Mouse (Mus musculus): ENCODE results near the gene Baiap2. TPM values are rescaled to one million over a fixed set of nuclear protein-coding genes. Genes with fewer than 3 reads are reported as not detected.
A peak's percentile ranks its signal among the peaks of the same experiment; 100 is the strongest.

The Baiap2 gene
- polyA plus RNA-seq (2014; fragmentation: Nextera tagmentation; extraction: Ambion mirVana) = 11.0 and 11.2 TPM in 2 replicates

DNA sequence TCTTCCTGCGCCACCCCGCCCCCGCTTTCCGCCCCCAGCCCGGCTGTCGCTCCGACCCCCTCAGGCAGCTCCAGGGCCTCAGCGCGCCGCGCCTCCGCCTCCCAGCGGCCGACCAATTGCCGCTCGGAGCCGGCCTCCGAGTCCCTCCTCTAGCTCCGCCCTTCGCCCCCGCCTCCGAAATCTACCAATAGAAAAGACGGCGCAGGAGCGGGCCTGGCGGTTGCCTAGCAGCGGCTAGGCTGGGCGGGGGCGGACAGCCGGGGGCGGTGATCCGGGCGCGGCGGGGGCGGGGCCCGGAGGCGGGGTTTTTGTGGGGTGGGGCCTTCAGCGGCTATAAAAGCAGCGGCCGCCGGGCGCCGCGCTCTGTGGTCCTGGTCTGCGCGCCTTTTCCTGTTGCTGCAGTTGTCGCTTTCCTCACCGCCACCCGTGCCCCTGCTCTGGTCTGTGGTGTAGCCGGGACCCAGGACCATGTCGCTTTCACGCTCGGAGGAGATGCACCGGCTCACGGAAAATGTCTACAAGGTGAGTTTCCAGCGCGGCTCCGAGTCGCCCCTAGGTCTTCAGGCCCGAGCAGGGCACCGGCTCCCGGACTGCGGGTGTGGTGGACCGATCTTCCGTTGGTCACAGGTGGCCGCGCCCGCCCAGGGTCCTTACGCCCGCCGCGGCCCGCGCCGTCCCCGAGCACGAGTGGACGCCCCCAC lies at the start of gene Baiap2:
Baiap2 (plus strand) TSS at position 37 of the 701 bp plus-strand sequence.
- DNase-seq (peak; percentile 99), ATAC-seq (ENCODE audit: low FRiP score, low TSS enrichment) (peak; percentile 95)
- Histone ChIP-seq H3K4me1 (ENCODE audit: control insufficient read depth, insufficient read depth, low read length) (peaks cover 16% of the 10 kb centered on the region), H3K9ac (replicated peaks; ENCODE audit: low read length) (peak within 1 kb of the TSS; percentile 59), H3K36me3 (ENCODE audit: control insufficient read depth, insufficient read depth, low read length) (no peaks in the 10 kb centered on the region), H3K4me3 (replicated peaks; ENCODE audit: low read depth, low read length) (peak within 1 kb of the TSS; percentile 61), H3K4me2 (ENCODE audit: low read length) (peak within 1 kb of the TSS; percentile 95), H3K27me3 (ENCODE audit: control insufficient read depth, insufficient read depth, low read length) (peaks cover 13% of the 10 kb centered on the region; the same call in 1 of the 2 replicates), H3K27ac (replicated peaks; ENCODE audit: low read depth, low read length) (peak within 1 kb of the TSS; percentile 73), H3K9me3 (ENCODE audit: control insufficient read depth, low read length) (no peaks in the 10 kb centered on the region)
- WGBS = 1% methylated on average over 75 of the region's 79 CpGs

DNA sequence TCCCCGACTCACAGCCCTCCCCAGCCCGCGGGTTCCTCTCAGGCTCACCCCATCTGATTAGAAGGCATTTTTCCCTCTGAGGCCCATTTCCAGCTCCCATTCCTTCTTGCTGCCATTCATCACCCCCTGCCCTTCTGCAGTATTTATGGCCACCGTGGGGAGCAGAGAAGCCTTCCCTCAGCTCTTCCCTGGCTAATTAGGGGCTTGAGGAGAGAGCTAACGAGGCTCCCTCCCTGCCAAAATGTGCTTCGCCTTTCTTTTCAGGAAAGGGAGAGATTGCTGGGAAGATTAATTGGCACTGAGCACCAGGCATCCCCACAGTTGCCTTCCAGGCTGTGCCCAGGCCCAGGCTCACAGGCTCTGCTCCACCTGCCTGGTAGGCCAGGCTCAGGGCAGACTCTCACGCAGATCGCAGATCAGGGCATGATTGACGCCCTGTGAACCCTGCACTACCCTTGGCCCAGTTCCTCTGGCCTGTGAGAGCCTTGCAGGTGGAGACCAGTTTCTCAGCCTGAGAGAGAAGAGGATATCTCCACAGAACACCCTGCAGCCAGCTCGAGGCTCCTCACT lies 48.8 kb upstream of the Baiap2 start:
- Histone ChIP-seq H3K4me2 (ENCODE audit: low read length) (no peak overlapping the region), H3K4me1 (ENCODE audit: control insufficient read depth, insufficient read depth, low read length) (peaks cover 4% of the 10 kb centered on the region; the same call in 1 of the 2 replicates), H3K27me3 (ENCODE audit: control insufficient read depth, insufficient read depth, low read length) (no peaks in the 10 kb centered on the region), H3K9me3 (ENCODE audit: control insufficient read depth, low read length) (no peaks in the 10 kb centered on the region), H3K27ac (replicated peaks; ENCODE audit: low read depth, low read length) (peak overlapping the region; percentile 78), H3K4me3 (replicated peaks; ENCODE audit: low read depth, low read length) (no peak overlapping the region), H3K36me3 (ENCODE audit: control insufficient read depth, insufficient read depth, low read length) (peaks cover 61% of the 10 kb centered on the region), H3K9ac (replicated peaks; ENCODE audit: low read length) (no peak overlapping the region; the same call in 1 of the 2 replicates)
- 66% methylated on average over 10 of the region's 10 CpGs for WGBS
- DNase-seq (peak; percentile 47), ATAC-seq (ENCODE audit: low FRiP score, low TSS enrichment) (no peak)

DNA sequence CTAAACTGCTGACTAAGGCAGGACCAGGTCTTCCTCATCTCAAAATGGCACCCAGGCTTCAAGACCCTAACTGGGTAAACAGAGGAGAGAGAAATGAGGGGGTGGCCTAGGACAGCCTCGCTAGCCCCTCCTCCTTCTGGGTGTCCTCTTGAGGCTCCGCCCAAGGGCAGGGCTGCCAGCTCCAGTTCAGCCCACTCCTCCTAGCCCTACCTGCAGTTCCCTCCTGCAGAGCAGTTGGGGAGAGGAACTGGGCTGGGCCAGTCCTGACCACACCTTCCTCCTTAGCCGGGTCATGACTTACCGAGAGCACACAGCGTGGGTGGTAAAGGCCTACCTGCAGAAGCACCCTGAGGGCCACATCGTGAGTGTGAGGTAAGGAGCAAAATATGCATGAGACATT lies 47.9 kb upstream of the Baiap2 start:
- Histone ChIP-seq H3K4me3 (replicated peaks; ENCODE audit: low read depth, low read length) (no peak overlapping the region), H3K4me1 (ENCODE audit: control insufficient read depth, insufficient read depth, low read length) (peaks cover 4% of the 10 kb centered on the region; the same call in 1 of the 2 replicates), H3K9me3 (ENCODE audit: control insufficient read depth, low read length) (no peaks in the 10 kb centered on the region), H3K4me2 (ENCODE audit: low read length) (no peak overlapping the region), H3K9ac (replicated peaks; ENCODE audit: low read length) (no peak overlapping the region), H3K27me3 (ENCODE audit: control insufficient read depth, insufficient read depth, low read length) (no peaks in the 10 kb centered on the region), H3K36me3 (ENCODE audit: control insufficient read depth, insufficient read depth, low read length) (peaks cover 59% of the 10 kb centered on the region), H3K27ac (replicated peaks; ENCODE audit: low read depth, low read length) (peak overlapping the region; percentile 78)
- no peak for DNase-seq
- WGBS = 69% methylated on average over 6 of the region's 6 CpGs
- ATAC-seq (ENCODE audit: low FRiP score, low TSS enrichment) = no peak

DNA sequence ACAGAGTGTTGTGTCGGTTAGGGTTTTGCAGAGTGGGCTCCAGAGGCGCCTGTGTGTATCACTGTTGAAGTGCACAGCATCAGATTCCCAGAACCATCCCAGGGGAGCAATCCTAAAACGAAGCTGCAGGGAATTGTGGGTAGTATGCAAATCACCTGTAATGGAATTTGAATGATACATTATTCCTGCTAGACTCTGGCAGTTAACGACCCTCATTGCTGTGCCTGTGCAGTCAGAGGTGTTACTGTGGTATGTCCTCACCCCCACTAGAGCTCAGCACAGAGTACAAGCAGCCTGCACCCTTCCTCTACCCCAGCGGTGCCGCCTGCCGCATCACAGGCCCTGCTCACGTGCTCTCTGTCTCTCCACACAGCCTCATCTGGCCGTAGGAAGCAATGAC lies 45.5 kb upstream of the Baiap2 start:
- H3K4me3 ChIP-seq (replicated peaks; ENCODE audit: low read depth, low read length) = no peak overlapping the region
- H3K36me3 ChIP-seq (ENCODE audit: control insufficient read depth, insufficient read depth, low read length) = peaks cover 40% of the 10 kb centered on the region
- DNase-seq (peak; percentile 71), ATAC-seq (ENCODE audit: low FRiP score, low TSS enrichment) (no peak; the same call in 1 of the 2 replicates)
- H3K9ac ChIP-seq (replicated peaks; ENCODE audit: low read length) = no peak overlapping the region
- H3K4me2 ChIP-seq (ENCODE audit: low read length) = no peak overlapping the region
- H3K4me1 ChIP-seq (ENCODE audit: control insufficient read depth, insufficient read depth, low read length) = peaks cover 4% of the 10 kb centered on the region; the same call in 1 of the 2 replicates
- 77% methylated on average over 9 of the region's 9 CpGs for WGBS
- no peaks in the 10 kb centered on the region for H3K9me3 ChIP-seq (ENCODE audit: control insufficient read depth, low read length)
- peak overlapping the region; percentile 78 for H3K27ac ChIP-seq (replicated peaks; ENCODE audit: low read depth, low read length)
- no peaks in the 10 kb centered on the region for H3K27me3 ChIP-seq (ENCODE audit: control insufficient read depth, insufficient read depth, low read length)

DNA sequence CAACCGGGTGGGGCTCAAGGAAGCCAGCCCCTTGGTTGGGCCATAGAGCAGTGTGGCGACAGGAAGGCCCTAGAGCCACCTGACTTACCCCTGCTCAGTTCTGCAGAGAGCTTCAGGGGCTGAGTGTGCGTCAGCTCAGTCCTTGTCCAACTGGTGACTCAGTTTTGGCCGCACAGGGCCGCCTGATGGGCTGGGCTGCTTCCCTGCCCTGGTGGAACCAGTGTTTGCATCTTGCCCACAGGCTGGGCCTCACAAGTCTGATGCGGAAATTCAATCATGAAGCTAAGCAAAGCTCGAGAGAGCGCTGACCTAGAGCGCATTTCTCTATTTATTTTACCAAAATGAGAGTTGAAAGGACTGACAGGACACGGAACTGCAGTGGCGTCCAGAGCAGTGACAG lies 43.6 kb upstream of the Baiap2 start:
- ATAC-seq (ENCODE audit: low FRiP score, low TSS enrichment) (no peak), DNase-seq (no peak)
- Histone ChIP-seq H3K4me3 (replicated peaks; ENCODE audit: low read depth, low read length) (no peak overlapping the region), H3K9me3 (ENCODE audit: control insufficient read depth, low read length) (no peaks in the 10 kb centered on the region), H3K27me3 (ENCODE audit: control insufficient read depth, insufficient read depth, low read length) (no peaks in the 10 kb centered on the region), H3K4me2 (ENCODE audit: low read length) (no peak overlapping the region), H3K4me1 (ENCODE audit: control insufficient read depth, insufficient read depth, low read length) (peaks cover 4% of the 10 kb centered on the region; the same call in 1 of the 2 replicates), H3K27ac (replicated peaks; ENCODE audit: low read depth, low read length) (no peak overlapping the region), H3K36me3 (ENCODE audit: control insufficient read depth, insufficient read depth, low read length) (peaks cover 36% of the 10 kb centered on the region), H3K9ac (replicated peaks; ENCODE audit: low read length) (no peak overlapping the region)
- WGBS = 82% methylated on average over 11 of the region's 11 CpGs

DNA sequence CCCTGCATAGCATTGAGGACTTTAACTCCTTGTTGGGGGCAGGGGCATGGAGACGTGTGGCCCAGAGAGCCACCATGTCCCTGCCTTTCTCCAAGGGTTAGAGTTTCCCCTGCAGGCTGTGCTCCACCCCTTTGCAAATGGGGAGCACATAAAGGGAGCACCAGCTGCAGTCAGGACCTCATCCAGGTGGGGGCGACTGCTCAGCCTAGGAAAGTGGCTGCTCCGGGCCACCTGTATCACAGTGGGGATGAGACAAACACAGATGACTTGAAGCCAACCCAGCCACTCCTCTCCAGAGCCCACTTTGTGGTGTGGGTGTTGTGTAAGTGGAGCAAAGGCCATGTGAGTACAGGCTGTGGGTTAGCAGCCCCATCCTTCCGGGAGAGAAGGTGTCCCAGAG lies 41.4 kb upstream of the Baiap2 start:
- Histone ChIP-seq H3K4me2 (ENCODE audit: low read length) (no peak overlapping the region), H3K9ac (replicated peaks; ENCODE audit: low read length) (no peak overlapping the region), H3K4me3 (replicated peaks; ENCODE audit: low read depth, low read length) (no peak overlapping the region), H3K9me3 (ENCODE audit: control insufficient read depth, low read length) (no peaks in the 10 kb centered on the region), H3K27ac (replicated peaks; ENCODE audit: low read depth, low read length) (no peak overlapping the region), H3K36me3 (ENCODE audit: control insufficient read depth, insufficient read depth, low read length) (peaks cover 18% of the 10 kb centered on the region), H3K4me1 (ENCODE audit: control insufficient read depth, insufficient read depth, low read length) (peaks cover 4% of the 10 kb centered on the region; the same call in 1 of the 2 replicates), H3K27me3 (ENCODE audit: control insufficient read depth, insufficient read depth, low read length) (no peaks in the 10 kb centered on the region)
- WGBS = 70% methylated on average over 4 of the region's 4 CpGs
- ATAC-seq (ENCODE audit: low FRiP score, low TSS enrichment) (no peak), DNase-seq (no peak)

DNA sequence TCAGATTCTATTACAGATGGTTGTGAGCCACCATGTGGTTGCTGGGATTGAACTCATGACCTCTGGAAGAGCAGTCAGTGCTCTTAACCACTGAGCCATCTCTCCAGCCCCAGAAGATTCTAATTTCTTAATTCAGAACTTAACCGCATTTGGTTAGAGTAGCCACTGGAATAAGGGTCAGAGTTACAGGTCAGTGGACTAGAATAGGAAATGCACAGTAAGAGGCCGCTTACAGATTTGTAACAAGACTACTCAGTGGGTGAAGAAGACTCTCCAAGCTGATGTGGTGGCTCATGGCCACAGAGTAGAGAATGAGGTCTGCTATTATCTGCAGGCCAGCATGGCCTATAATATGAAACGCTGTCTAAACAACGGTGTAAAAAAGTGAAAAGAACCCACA lies 39.7 kb upstream of the Baiap2 start:
- Histone ChIP-seq H3K27ac (replicated peaks; ENCODE audit: low read depth, low read length) (no peak overlapping the region), H3K36me3 (ENCODE audit: control insufficient read depth, insufficient read depth, low read length) (peaks cover 10% of the 10 kb centered on the region), H3K4me2 (ENCODE audit: low read length) (no peak overlapping the region), H3K27me3 (ENCODE audit: control insufficient read depth, insufficient read depth, low read length) (no peaks in the 10 kb centered on the region), H3K4me1 (ENCODE audit: control insufficient read depth, insufficient read depth, low read length) (no peaks in the 10 kb centered on the region), H3K9me3 (ENCODE audit: control insufficient read depth, low read length) (no peaks in the 10 kb centered on the region), H3K4me3 (replicated peaks; ENCODE audit: low read depth, low read length) (no peak overlapping the region), H3K9ac (replicated peaks; ENCODE audit: low read length) (no peak overlapping the region)
- 76% methylated on average over 4 of the region's 4 CpGs for WGBS
- ATAC-seq (ENCODE audit: low FRiP score, low TSS enrichment) (no peak), DNase-seq (no peak)

DNA sequence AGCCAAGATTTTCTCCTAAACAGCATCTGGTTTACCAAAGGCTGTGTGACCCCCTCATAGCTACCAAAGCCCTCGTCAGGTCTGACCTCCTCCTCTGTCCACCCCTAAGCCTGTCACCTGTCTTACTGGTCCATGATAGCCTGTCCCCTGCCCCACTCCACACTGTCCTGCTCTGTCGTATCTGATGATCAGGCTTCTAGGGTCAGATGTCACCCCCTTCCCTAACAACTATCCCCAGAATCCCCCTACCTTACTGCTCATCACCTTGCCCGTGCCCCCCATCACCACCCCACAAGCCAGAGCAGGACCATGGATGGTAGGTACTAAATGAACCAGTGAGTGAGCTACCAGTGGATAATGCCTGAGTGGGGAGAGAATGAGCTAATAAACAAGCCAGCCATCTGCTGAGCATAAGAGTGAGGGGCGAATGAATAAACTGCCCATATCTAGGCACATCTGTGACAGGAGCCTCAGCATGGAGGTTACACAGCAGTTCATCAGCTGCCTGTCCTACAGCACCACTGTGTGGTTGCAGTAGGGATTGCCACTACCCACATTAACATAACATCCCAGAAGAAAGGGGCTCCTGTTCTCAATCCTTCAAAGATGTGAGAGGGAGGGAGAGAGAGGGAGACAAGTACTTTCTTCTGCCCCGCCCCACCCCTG lies 37.8 kb upstream of the Baiap2 start:
- Histone ChIP-seq H3K27me3 (ENCODE audit: control insufficient read depth, insufficient read depth, low read length) (no peaks in the 10 kb centered on the region), H3K4me3 (replicated peaks; ENCODE audit: low read depth, low read length) (no peak overlapping the region), H3K27ac (replicated peaks; ENCODE audit: low read depth, low read length) (no peak overlapping the region), H3K36me3 (ENCODE audit: control insufficient read depth, insufficient read depth, low read length) (no peaks in the 10 kb centered on the region), H3K9me3 (ENCODE audit: control insufficient read depth, low read length) (no peaks in the 10 kb centered on the region), H3K4me2 (ENCODE audit: low read length) (no peak overlapping the region), H3K4me1 (ENCODE audit: control insufficient read depth, insufficient read depth, low read length) (0 out of 2 replicates have a peak, but pooled peaks cover 2% of the 10 kb centered on the region), H3K9ac (replicated peaks; ENCODE audit: low read length) (no peak overlapping the region)
- peak; percentile 66 for ATAC-seq (ENCODE audit: low FRiP score, low TSS enrichment)
- DNase-seq = peak; percentile 88
- 33% methylated on average over 5 of the region's 5 CpGs for WGBS

All from midbrain, embryonic 14.5 days (tissue).